In the genomic region with DNA sequence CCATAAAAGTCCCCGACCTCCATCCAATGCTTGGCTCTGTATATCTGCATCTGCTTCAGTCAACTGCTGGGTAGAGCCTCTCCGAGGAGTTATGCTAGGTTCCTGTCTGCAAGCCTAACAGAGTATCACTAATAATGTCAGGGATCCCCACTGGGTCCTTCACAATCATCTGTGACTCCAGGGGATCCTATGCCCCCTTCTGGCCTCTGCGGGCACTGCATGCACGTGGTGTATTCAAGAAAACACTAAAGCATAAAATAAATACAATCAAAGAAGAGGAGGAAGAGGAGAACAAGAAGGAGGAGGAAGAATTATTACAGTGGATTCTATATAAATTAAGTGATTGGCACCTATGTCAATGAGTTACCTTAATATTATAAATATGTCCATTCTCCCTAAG, we compare ENCODE assay signal across 9 mouse cellular contexts. TPM values are rescaled to one million over a fixed set of nuclear protein-coding genes. Genes with fewer than 3 reads are reported as not detected.
A peak's percentile ranks its signal among the peaks of the same experiment; 100 is the strongest.
DNase-seq lines count a peak whose midpoint lies in the region; ATAC-seq and TF ChIP-seq lines count a peak whose summit lies in the region.
"Had no signal": no experiment of that assay in that cellular context is flagged by ENCODE, and none has a peak within 500 bp of the region (broad histone marks: within the 10 kb centered on the region; RNA-seq: fewer than 3 reads in every experiment).

No protein-coding gene starts in this region.

- TF ChIP-seq EP300 in liver, embryonic 14.5 days (IDR thresholded peaks at IDR 0.05; ENCODE audit: low read depth) = no peak

- H3K4me2 ChIP-seq in forebrain, embryonic 12.5 days = no peak overlapping the region
- no peak overlapping the region for H3K4me2 ChIP-seq in midbrain, embryonic 13.5 days (replicated peaks)
- no peak overlapping the region for H3K4me2 ChIP-seq in liver, embryonic 14.5 days (ENCODE audit: low read depth)
- H3K4me2 ChIP-seq: hindbrain, embryonic 15.5 days had no signal

- TF ChIP-seq CTCF in liver, embryonic 14.5 days (IDR thresholded peaks at IDR 0.05; ENCODE audit: low read depth) = peak; percentile 83

- H3K9ac ChIP-seq in forebrain, embryonic 12.5 days = no peak overlapping the region
- H3K9ac ChIP-seq in midbrain, embryonic 13.5 days (replicated peaks) = no peak overlapping the region
- no peak overlapping the region for H3K9ac ChIP-seq in liver, embryonic 14.5 days (replicated peaks)
- H3K9ac ChIP-seq: hindbrain, embryonic 15.5 days had no signal

- no peaks in the 10 kb centered on the region for H3K27me3 ChIP-seq in forebrain, embryonic 10.5 days (ENCODE audit: poor library complexity, severe bottlenecking)
- no peaks in the 10 kb centered on the region for H3K27me3 ChIP-seq in forebrain, embryonic 12.5 days
- no peaks in the 10 kb centered on the region for H3K27me3 ChIP-seq in midbrain, embryonic 10.5 days (ENCODE audit: low read depth, poor library complexity, severe bottlenecking)
- H3K27me3 ChIP-seq in midbrain, embryonic 13.5 days = no peaks in the 10 kb centered on the region
- no peaks in the 10 kb centered on the region for H3K27me3 ChIP-seq in liver, embryonic 14.5 days (ENCODE audit: control insufficient read depth, insufficient read depth, low read length)
- H3K27me3 ChIP-seq: hindbrain, embryonic 15.5 days had no signal

- H3K9me3 ChIP-seq in forebrain, embryonic 10.5 days = no peaks in the 10 kb centered on the region
- no peaks in the 10 kb centered on the region for H3K9me3 ChIP-seq in forebrain, embryonic 12.5 days
- no peaks in the 10 kb centered on the region for H3K9me3 ChIP-seq in midbrain, embryonic 10.5 days (replicated peaks)
- H3K9me3 ChIP-seq in midbrain, embryonic 13.5 days = no peaks in the 10 kb centered on the region
- H3K9me3 ChIP-seq in liver, embryonic 14.5 days (ENCODE audit: control insufficient read depth, low read length) = no peaks in the 10 kb centered on the region
- H3K9me3 ChIP-seq: hindbrain, embryonic 15.5 days had no signal

- intact Hi-C loops in left cerebral cortex, postnatal 14 days (cut with DNase I) = no loop called here

- WGBS in forebrain, embryonic 10.5 days = 53% methylated on average over 4 of the region's 4 CpGs
- WGBS in forebrain, embryonic 12.5 days = 43% methylated on average over 4 of the region's 4 CpGs
- WGBS in midbrain, embryonic 10.5 days = 49% methylated on average over 4 of the region's 4 CpGs
- 54% methylated on average over 4 of the region's 4 CpGs for WGBS in midbrain, embryonic 13.5 days
- WGBS in liver, embryonic 14.5 days (ENCODE audit: insufficient replicate concordance) = 26% methylated on average over 4 of the region's 4 CpGs

- DNase-seq in forebrain, embryonic 10.5 days (ENCODE audit: extremely low spot score, low spot score) = peak; percentile 55
- peak; percentile 66 for DNase-seq in midbrain, embryonic 10.5 days (ENCODE audit: low spot score)
- peak; percentile 62 for DNase-seq in c-Kit-positive CD71-positive TER-119-positive erythroid progenitor cells, embryonic 14.5 days (ENCODE audit: low spot score)
- no peak for DNase-seq in liver, embryonic 14.5 days (ENCODE audit: low read depth in 3 of 3, low spot score in 3 of 3)
- DNase-seq in thymus, postnatal 0 days (ENCODE audit: low spot score) = peak; percentile 68
- DNase-seq in left cerebral cortex, postnatal 14 days (ENCODE audit: low spot score in 2 of 2) = no peak

- no peaks in the 10 kb centered on the region for H3K36me3 ChIP-seq in forebrain, embryonic 10.5 days (replicated peaks)
- H3K36me3 ChIP-seq in forebrain, embryonic 12.5 days (replicated peaks) = no peaks in the 10 kb centered on the region
- no peaks in the 10 kb centered on the region for H3K36me3 ChIP-seq in midbrain, embryonic 10.5 days
- H3K36me3 ChIP-seq in midbrain, embryonic 13.5 days = no peaks in the 10 kb centered on the region
- no peaks in the 10 kb centered on the region for H3K36me3 ChIP-seq in liver, embryonic 14.5 days (replicated peaks; ENCODE audit: control insufficient read depth, insufficient read depth, low read depth)
- H3K36me3 ChIP-seq: hindbrain, embryonic 15.5 days had no signal

- no peak for ATAC-seq in forebrain, embryonic 12.5 days (ENCODE audit: low FRiP score)
- ATAC-seq in midbrain, embryonic 13.5 days = no peak
- no peak for ATAC-seq in liver, embryonic 14.5 days (ENCODE audit: insufficient read depth)

- H3K27ac ChIP-seq in forebrain, embryonic 10.5 days = no peak overlapping the region
- H3K27ac ChIP-seq in forebrain, embryonic 12.5 days = no peak overlapping the region
- no peak overlapping the region for H3K27ac ChIP-seq in midbrain, embryonic 10.5 days (replicated peaks)
- no peak overlapping the region for H3K27ac ChIP-seq in midbrain, embryonic 13.5 days
- no peak overlapping the region for H3K27ac ChIP-seq in liver, embryonic 14.5 days
- H3K27ac ChIP-seq: hindbrain, embryonic 15.5 days had no signal

- H3K4me3 ChIP-seq in forebrain, embryonic 10.5 days = no peak overlapping the region
- H3K4me3 ChIP-seq in forebrain, embryonic 12.5 days (replicated peaks) = no peak overlapping the region
- H3K4me3 ChIP-seq in midbrain, embryonic 10.5 days = no peak overlapping the region
- H3K4me3 ChIP-seq in midbrain, embryonic 13.5 days (replicated peaks) = no peak overlapping the region
- H3K4me3 ChIP-seq in liver, embryonic 14.5 days (ENCODE audit: insufficient read depth in 1 of 2, low read depth in 2 of 2, low read length in 2 of 2) = no peak overlapping the region
- H3K4me3 ChIP-seq: hindbrain, embryonic 15.5 days had no signal

- H3K4me1 ChIP-seq in forebrain, embryonic 10.5 days = no peaks in the 10 kb centered on the region; the same call in 1 of the 2 replicates
- H3K4me1 ChIP-seq in forebrain, embryonic 12.5 days = no peaks in the 10 kb centered on the region
- H3K4me1 ChIP-seq in midbrain, embryonic 10.5 days = 0 out of 2 replicates have a peak, but pooled peaks cover 2% of the 10 kb centered on the region
- no peaks in the 10 kb centered on the region for H3K4me1 ChIP-seq in midbrain, embryonic 13.5 days (replicated peaks)
- H3K4me1 ChIP-seq in liver, embryonic 14.5 days (replicated peaks; ENCODE audit: control insufficient read depth in 2 of 2, insufficient read depth in 2 of 2, low read length in 1 of 2) = peaks cover 3 to 6% of the 10 kb centered on the region in 2 experiments; a peak in 2 of 4 replicates
- H3K4me1 ChIP-seq: hindbrain, embryonic 15.5 days had no signal

RNA-seq across cellular contexts. Expression of gene Chrne, which starts 6.5 kb away (rescaled TPM):
- not detected in 2 replicates for polyA plus RNA-seq in forebrain, embryonic 10.5 days (2016; fragmentation: Nextera tagmentation; extraction: Ambion mirVana)
- not detected in 2 replicates for polyA plus RNA-seq in forebrain, embryonic 12.5 days (2016; fragmentation: Nextera tagmentation; extraction: Ambion mirVana)
- polyA plus RNA-seq in midbrain, embryonic 10.5 days (2016; fragmentation: Nextera tagmentation; extraction: Ambion mirVana) = not detected in 2 replicates
- polyA plus RNA-seq in midbrain, embryonic 13.5 days (2015; fragmentation: Nextera tagmentation; extraction: Ambion mirVana) = not detected in 2 replicates
- polyA plus RNA-seq in liver, embryonic 14.5 days (2012; rRNA removed) = not detected in 2 replicates
- not detected in 2 replicates for polyA plus RNA-seq in liver, embryonic 14.5 days (2014; fragmentation: Nextera tagmentation; extraction: Ambion mirVana)
- polyA plus RNA-seq in thymus, postnatal 0 days (2015; fragmentation: Nextera tagmentation; extraction: Ambion mirVana) = 0.39 and 1.1 TPM in 2 replicates
- not detected for total RNA-seq in left cerebral cortex, postnatal 14 days (2021)

RNA-seq across cellular contexts. Expression of gene 4930544D05Rik, which starts 9.8 kb away (rescaled TPM):
- not detected in 2 replicates for polyA plus RNA-seq in forebrain, embryonic 10.5 days (2016; fragmentation: Nextera tagmentation; extraction: Ambion mirVana)
- polyA plus RNA-seq in forebrain, embryonic 12.5 days (2016; fragmentation: Nextera tagmentation; extraction: Ambion mirVana) = not detected in 2 replicates
- not detected in 2 replicates for polyA plus RNA-seq in midbrain, embryonic 10.5 days (2016; fragmentation: Nextera tagmentation; extraction: Ambion mirVana)
- not detected in 2 replicates for polyA plus RNA-seq in midbrain, embryonic 13.5 days (2015; fragmentation: Nextera tagmentation; extraction: Ambion mirVana)
- not detected in 2 replicates for polyA plus RNA-seq in liver, embryonic 14.5 days (2012; rRNA removed)
- polyA plus RNA-seq in liver, embryonic 14.5 days (2014; fragmentation: Nextera tagmentation; extraction: Ambion mirVana) = not detected in 2 replicates
- not detected in 2 replicates for polyA plus RNA-seq in thymus, postnatal 0 days (2015; fragmentation: Nextera tagmentation; extraction: Ambion mirVana)
- total RNA-seq in left cerebral cortex, postnatal 14 days (2021) = 1 to 10 TPM in 1 of 2 experiments, under 1 TPM in 1; 0.51 to 1.2 TPM
- polyA plus RNA-seq: hindbrain, embryonic 15.5 days had no signal

RNA-seq across cellular contexts. Expression of gene Gp1ba, which starts 13.4 kb away (rescaled TPM):
- polyA plus RNA-seq in forebrain, embryonic 10.5 days (2016; fragmentation: Nextera tagmentation; extraction: Ambion mirVana) = 0.56 and 1.00 TPM in 2 replicates
- 0.23 and 0.33 TPM in 2 replicates for polyA plus RNA-seq in forebrain, embryonic 12.5 days (2016; fragmentation: Nextera tagmentation; extraction: Ambion mirVana)
- polyA plus RNA-seq in midbrain, embryonic 10.5 days (2016; fragmentation: Nextera tagmentation; extraction: Ambion mirVana) = 0.44 and 0.48 TPM in 2 replicates
- polyA plus RNA-seq in midbrain, embryonic 13.5 days (2015; fragmentation: Nextera tagmentation; extraction: Ambion mirVana) = 0.17 and 0.26 TPM in 2 replicates
- 4.5 TPM in 2 replicates for polyA plus RNA-seq in liver, embryonic 14.5 days (2012; rRNA removed)
- polyA plus RNA-seq in liver, embryonic 14.5 days (2014; fragmentation: Nextera tagmentation; extraction: Ambion mirVana) = 7.6 and 9.1 TPM in 2 replicates
- 0.06 and 0.13 TPM in 2 replicates for polyA plus RNA-seq in thymus, postnatal 0 days (2015; fragmentation: Nextera tagmentation; extraction: Ambion mirVana)
- not detected for total RNA-seq in left cerebral cortex, postnatal 14 days (2021)

RNA-seq across cellular contexts. Expression of gene Rnf167, which starts 21.6 kb away (rescaled TPM):
- 71.3 and 79.9 TPM in 2 replicates for polyA plus RNA-seq in forebrain, embryonic 10.5 days (2016; fragmentation: Nextera tagmentation; extraction: Ambion mirVana)
- polyA plus RNA-seq in forebrain, embryonic 12.5 days (2016; fragmentation: Nextera tagmentation; extraction: Ambion mirVana) = 85.1 and 96.1 TPM in 2 replicates
- 85.6 and 96.3 TPM in 2 replicates for polyA plus RNA-seq in midbrain, embryonic 10.5 days (2016; fragmentation: Nextera tagmentation; extraction: Ambion mirVana)
- 111 and 113 TPM in 2 replicates for polyA plus RNA-seq in midbrain, embryonic 13.5 days (2015; fragmentation: Nextera tagmentation; extraction: Ambion mirVana)
- 47.7 and 48.4 TPM in 2 replicates for polyA plus RNA-seq in liver, embryonic 14.5 days (2012; rRNA removed)
- polyA plus RNA-seq in liver, embryonic 14.5 days (2014; fragmentation: Nextera tagmentation; extraction: Ambion mirVana) = 56.0 and 66.9 TPM in 2 replicates
- polyA plus RNA-seq in thymus, postnatal 0 days (2015; fragmentation: Nextera tagmentation; extraction: Ambion mirVana) = 214 and 226 TPM in 2 replicates
- 10 to 100 TPM; 67.3 to 69.1 TPM for total RNA-seq in left cerebral cortex, postnatal 14 days (2021)

RNA-seq across cellular contexts. Expression of gene Slc25a11, which starts 21.8 kb away (rescaled TPM):
- 138 TPM in 2 replicates for polyA plus RNA-seq in forebrain, embryonic 10.5 days (2016; fragmentation: Nextera tagmentation; extraction: Ambion mirVana)
- polyA plus RNA-seq in forebrain, embryonic 12.5 days (2016; fragmentation: Nextera tagmentation; extraction: Ambion mirVana) = 139 and 141 TPM in 2 replicates
- polyA plus RNA-seq in midbrain, embryonic 10.5 days (2016; fragmentation: Nextera tagmentation; extraction: Ambion mirVana) = 142 and 149 TPM in 2 replicates
- polyA plus RNA-seq in midbrain, embryonic 13.5 days (2015; fragmentation: Nextera tagmentation; extraction: Ambion mirVana) = 169 and 170 TPM in 2 replicates
- 39.0 and 43.9 TPM in 2 replicates for polyA plus RNA-seq in liver, embryonic 14.5 days (2012; rRNA removed)
- 60.8 and 67.8 TPM in 2 replicates for polyA plus RNA-seq in liver, embryonic 14.5 days (2014; fragmentation: Nextera tagmentation; extraction: Ambion mirVana)
- polyA plus RNA-seq in thymus, postnatal 0 days (2015; fragmentation: Nextera tagmentation; extraction: Ambion mirVana) = 137 and 139 TPM in 2 replicates
- total RNA-seq in left cerebral cortex, postnatal 14 days (2021) = 100 to 1,000 TPM; 120 to 125 TPM

Comparison
In these comparisons a context has a peak if more than half of its experiments do, and no peak if none do; other contexts are left out.
1. DNase-seq: peak in forebrain, embryonic 10.5 days (single experiment), midbrain, embryonic 10.5 days (single experiment), c-Kit-positive CD71-positive TER-119-positive erythroid progenitor cells, embryonic 14.5 days (single experiment) and thymus, postnatal 0 days (single experiment); none in liver, embryonic 14.5 days (0 of 3) and left cerebral cortex, postnatal 14 days (0 of 2).